Mouse (Mus musculus) central nervous system, embryonic 11.5 days (tissue): ENCODE data around the gene Tas2r124. TPM values are rescaled to one million over a fixed set of nuclear protein-coding genes. Genes with fewer than 3 reads are reported as not detected.

Experiments
- polyA plus RNA-seq: library from polyadenylated mRNA; depleted of rRNA; stranded (reverse); fragments of >200 nt; gene quantifications from 2 replicates; pipeline ENCODE4 v1.2.3, GENCODE M21; 2012; rRNA removed

Tas2r124 gene
- polyA plus RNA-seq = not detected in 2 replicates

DNA sequence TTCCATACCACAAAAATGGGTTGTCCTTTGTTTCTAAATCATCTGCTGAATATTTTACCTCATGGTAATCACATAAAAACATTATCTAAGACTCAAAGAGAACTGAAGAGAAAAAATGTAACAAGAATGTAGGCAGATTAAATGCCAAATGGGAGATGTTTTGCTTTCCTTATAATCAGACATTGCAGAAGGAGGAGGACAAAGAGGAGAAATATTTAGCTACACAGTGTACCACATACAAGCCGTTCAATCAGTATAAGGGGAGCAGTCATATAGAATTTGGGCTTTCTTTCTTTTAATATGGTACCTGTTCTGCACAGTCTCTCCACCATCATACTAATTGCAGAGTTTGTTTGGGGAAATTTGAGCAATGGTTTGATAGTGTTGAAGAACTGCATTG, at the start of gene Tas2r124:
Gene Tas2r124 (plus strand): TSS at position 301 of the 400 bp plus-strand sequence.

DNA sequence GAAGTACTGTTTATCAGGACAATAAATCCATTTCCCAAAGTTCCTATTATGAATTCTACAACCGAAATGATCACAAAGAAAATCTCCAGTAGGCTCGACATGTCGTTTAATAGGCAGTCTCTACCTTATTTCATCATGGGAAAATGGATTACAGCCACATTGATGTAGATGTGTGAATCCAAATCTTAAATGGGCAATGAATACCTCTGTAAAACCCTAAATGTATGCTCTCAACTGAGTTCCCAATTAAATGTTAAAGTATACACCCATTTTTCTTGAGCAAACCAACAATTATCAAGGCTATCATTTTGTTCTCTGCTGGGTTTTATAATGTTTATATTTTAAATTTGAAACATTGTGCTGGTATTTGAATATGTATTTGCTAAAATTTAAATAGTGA, 42.7 kb upstream of the Tas2r124 start, which contains the start of gene Tas2r122:
Gene Tas2r122 (minus strand): TSS at position 101 of the 400 bp plus-strand sequence.

DNA sequence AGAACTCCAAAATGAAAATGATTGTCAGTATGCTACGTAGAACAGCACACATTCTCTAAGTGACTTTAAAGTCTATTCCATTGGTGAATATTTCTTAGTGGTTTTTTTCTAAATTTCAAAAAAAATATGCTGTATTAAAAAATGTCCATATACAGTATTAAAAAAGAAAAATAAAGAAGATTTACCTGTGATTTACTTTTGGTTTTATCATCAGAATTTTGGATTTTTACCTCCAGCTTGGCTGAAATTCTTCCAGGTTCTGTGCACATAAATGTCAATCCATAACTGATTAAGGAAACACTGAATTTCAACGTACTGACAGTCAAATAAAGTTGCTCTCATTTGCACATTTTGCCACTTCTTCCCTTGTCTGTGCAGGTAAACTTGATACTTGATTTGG, 16.6 kb upstream of the Tas2r124 start, which contains the start of gene Tas2r115:
Gene Tas2r115 (minus strand): TSS at position 101 of the 400 bp plus-strand sequence.

DNA sequence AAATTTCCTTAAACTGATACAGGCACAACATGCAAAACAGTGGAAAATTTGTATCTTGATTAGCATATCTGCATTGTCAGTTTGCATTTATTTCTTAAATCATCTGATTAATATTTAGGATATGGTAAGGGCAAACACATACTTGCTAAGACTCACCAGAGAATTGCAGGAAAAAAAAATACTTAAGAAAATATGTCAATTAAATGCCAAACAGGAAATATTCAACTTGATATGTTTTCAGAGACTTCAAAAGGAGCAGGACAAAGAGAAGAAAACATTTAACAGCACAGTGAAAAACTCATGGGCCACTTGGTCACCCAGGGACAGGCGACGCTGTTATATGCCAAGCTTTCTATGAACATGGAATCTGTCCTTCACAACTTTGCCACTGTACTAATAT, 7.3 kb downstream of the Tas2r124 start, which contains the start of gene Tas2r102:
Gene Tas2r102 (plus strand): TSS at position 301 of the 400 bp plus-strand sequence.

DNA sequence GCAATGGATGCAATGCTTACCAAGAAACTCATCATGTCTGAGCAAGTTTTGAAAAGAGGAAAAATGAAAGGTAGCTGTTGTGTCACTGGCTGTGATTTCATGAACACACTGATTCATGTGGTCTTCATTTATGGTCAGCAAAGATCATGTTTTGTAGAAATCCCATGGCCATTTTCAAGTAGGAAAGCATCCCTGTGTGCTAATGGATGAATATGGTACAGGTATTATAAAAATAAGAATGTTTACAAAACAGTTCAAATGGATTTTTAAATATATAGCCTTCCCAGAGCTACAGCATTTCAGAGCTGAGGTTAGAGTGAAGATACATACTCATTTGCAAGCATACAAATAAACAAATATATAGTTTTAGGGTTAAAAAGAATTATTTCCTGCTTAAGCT, 23.5 kb downstream of the Tas2r124 start, which contains the start of gene Tas2r136:
Gene Tas2r136 (minus strand): TSS at position 101 of the 400 bp plus-strand sequence.

DNA sequence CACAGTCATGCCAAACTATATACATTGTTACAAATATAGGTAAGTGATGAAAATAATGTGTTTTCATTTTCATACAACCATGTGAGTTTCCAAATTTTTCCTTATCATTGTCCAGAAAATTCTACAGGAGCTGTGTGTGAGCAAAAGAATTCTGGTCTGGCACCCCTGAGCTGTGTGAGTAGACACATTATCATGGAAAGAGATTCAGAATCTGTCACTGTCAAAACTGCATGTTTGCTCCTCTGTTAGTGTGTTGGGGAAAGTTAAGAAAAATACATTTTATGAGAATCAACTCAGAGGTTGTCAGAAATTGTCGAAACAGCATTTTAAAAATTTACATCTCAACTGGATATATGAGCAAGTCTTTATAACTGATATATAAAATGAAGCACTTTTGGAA, 48.0 kb downstream of the Tas2r124 start, which contains the start of gene Tas2r117:
Gene Tas2r117 (plus strand): TSS at position 301 of the 400 bp plus-strand sequence.

Other genes with a start within 250 kb of the Tas2r124 start
- not detected in 2 replicates for gene Prh1, start 184.9 kb upstream of the Tas2r124 start, polyA plus RNA-seq
- gene Prp2, start 158.8 kb upstream of the Tas2r124 start, polyA plus RNA-seq = not detected in 2 replicates
- gene A630073D07Rik, start 103.2 kb upstream of the Tas2r124 start, polyA plus RNA-seq = not detected in 2 replicates
- gene Tas2r120, start 97.8 kb upstream of the Tas2r124 start, polyA plus RNA-seq = not detected in 2 replicates
- gene Tas2r121, start 53.7 kb upstream of the Tas2r124 start, polyA plus RNA-seq = not detected in 2 replicates
- not detected in 2 replicates for gene Tas2r122, start 42.8 kb upstream of the Tas2r124 start, polyA plus RNA-seq
- gene Tas2r115, start 16.7 kb upstream of the Tas2r124 start, polyA plus RNA-seq = not detected in 2 replicates
- not detected in 2 replicates for gene Tas2r102, start 7.4 kb downstream of the Tas2r124 start, polyA plus RNA-seq
- gene Tas2r136, start 23.4 kb downstream of the Tas2r124 start, polyA plus RNA-seq = not detected in 2 replicates
- gene Tas2r117, start 48.1 kb downstream of the Tas2r124 start, polyA plus RNA-seq = not detected in 2 replicates
- not detected in 2 replicates for gene Tas2r123, start 92.4 kb downstream of the Tas2r124 start, polyA plus RNA-seq
- not detected in 2 replicates for gene Tas2r116, start 100.7 kb downstream of the Tas2r124 start, polyA plus RNA-seq
- gene Tas2r110, start 113.3 kb downstream of the Tas2r124 start, polyA plus RNA-seq = not detected in 2 replicates
- gene Tas2r113, start 138.3 kb downstream of the Tas2r124 start, polyA plus RNA-seq = not detected in 2 replicates
- gene Tas2r125, start 154.9 kb downstream of the Tas2r124 start, polyA plus RNA-seq = not detected in 2 replicates
- not detected in 2 replicates for gene Tas2r129, start 196.4 kb downstream of the Tas2r124 start, polyA plus RNA-seq
- not detected in 2 replicates for gene Tas2r131, start 203.2 kb downstream of the Tas2r124 start, polyA plus RNA-seq
- gene Tas2r109, start 226.2 kb downstream of the Tas2r124 start, polyA plus RNA-seq = not detected in 2 replicates